Mouse (Mus musculus): ENCODE data around the gene Gm40460. TPM values are rescaled to one million over a fixed set of nuclear protein-coding genes. Genes with fewer than 3 reads are reported as not detected.
"Not testable (repeated sequence)": the region's sequence is repeated elsewhere in the genome, so short reads cannot be mapped to it uniquely, and the experiment has no call there.

Gm40460 gene
- not detected in 2 replicates for polyA plus RNA-seq (2016; fragmentation: Nextera tagmentation; extraction: Ambion mirVana)

DNA sequence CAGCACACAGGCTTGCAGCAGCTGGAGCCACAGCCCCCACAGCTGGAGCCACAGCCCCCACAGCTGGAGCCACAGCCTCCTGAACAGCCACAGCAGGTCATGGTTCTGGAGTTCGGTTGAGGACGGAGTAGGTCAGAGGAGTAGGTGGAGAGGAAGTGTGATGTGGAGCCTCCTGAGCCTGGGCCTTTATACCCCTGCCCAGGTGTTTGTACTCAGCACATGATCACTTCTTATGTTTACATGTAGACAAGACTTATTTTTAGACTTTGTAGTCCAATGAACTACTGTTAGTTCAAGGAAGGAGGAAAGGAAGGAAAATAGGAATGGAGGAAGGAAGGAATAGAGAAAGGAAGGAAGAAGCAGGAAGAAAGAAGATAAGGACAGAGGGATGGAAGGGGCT is at the start of gene Gm40460:
Gm40460 (minus strand) TSS at position 101 of the 400 bp plus-strand sequence.
- ATAC-seq (ENCODE audit: low FRiP score, low read depth) = no peak
- Histone ChIP-seq H3K9me3 (no peaks in the 10 kb centered on the region), H3K36me3 (no peaks in the 10 kb centered on the region), H3K27ac (no peak within 1 kb of the TSS), H3K4me3 (no peak within 1 kb of the TSS), H3K4me1 (no peaks in the 10 kb centered on the region), H3K9ac (no peak within 1 kb of the TSS), H3K27me3 (replicated peaks) (no peaks in the 10 kb centered on the region), H3K4me2 (replicated peaks) (no peak within 1 kb of the TSS)
- 46% methylated on average over 2 of the region's 2 CpGs for WGBS

DNA sequence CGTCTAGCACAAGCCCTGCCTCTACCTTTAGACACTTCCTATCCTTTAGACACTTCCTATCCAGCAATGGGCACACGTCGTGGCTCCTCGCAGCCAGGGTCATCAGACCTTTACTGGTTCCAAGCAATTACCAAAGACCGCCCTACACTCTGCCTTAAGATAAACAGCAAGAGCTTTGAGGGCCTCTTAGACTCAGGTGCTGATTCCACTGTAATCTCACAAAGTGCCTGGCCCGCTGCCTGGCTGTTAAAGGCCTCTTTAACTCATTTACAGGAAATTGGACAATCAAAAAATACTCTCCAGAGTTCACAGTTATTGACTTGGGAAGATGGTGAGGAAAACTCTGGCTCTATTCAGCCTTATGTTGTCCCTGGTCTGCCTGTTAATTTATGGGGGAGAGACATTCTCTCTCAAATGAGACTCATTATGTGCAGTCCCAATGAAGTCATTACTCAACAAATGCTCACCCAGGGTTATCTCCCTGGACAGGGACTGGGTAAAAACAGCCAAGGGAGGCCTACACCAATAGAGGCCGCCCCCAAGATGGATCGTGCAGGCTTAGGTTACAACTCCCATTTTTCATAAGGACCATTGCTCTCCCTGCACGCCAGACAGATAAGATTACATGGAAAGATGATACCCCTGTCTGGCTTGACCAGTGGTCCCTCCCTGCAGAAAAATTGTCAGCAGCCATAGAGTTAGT is 45.2 kb upstream of the Gm40460 start:
- not testable (repeated sequence) for H3K27ac ChIP-seq; ATAC-seq (ENCODE audit: low FRiP score, low read depth)
- 42% methylated on average over 9 of the region's 9 CpGs for WGBS

GRCm38 (mm10) chr7:142285130-142285835 is 44.4 kb upstream of the Gm40460 start:
- H3K4me1 ChIP-seq = peaks cover 8% of the 10 kb centered on the region; the same call in 1 of the 2 replicates
- H3K4me2 ChIP-seq (replicated peaks) = peak overlapping the region; percentile 82
- no peaks in the 10 kb centered on the region for H3K9me3 ChIP-seq
- H3K27ac ChIP-seq = no peak overlapping the region
- H3K27me3 ChIP-seq (replicated peaks) = peaks cover 12% of the 10 kb centered on the region
- H3K36me3 ChIP-seq = no peaks in the 10 kb centered on the region
- peak overlapping the region; percentile 52 for H3K4me3 ChIP-seq
- 19% methylated on average over 23 of the region's 23 CpGs for WGBS
- peak; percentile 66 for ATAC-seq (ENCODE audit: low FRiP score, low read depth)
- H3K9ac ChIP-seq = 0 out of 2 replicates have a peak overlapping the region, but pooled peaks have one; percentile 35

More for the DNA sequence above, 45.2 kb upstream of the Gm40460 start:
- not testable (repeated sequence) for H3K36me3 ChIP-seq; H3K9ac ChIP-seq; H3K4me2 ChIP-seq (replicated peaks); H3K4me1 ChIP-seq; H3K9me3 ChIP-seq; H3K4me3 ChIP-seq
- H3K27me3 ChIP-seq (replicated peaks) = peaks cover 12% of the 10 kb centered on the region

- Histone ChIP-seq H3K27me3 (replicated peaks) (peaks cover 12% of the 10 kb centered on the region), H3K9ac (peak overlapping the region; percentile 58), H3K4me3 (peak overlapping the region; percentile 52), H3K9me3 (no peaks in the 10 kb centered on the region), H3K4me2 (replicated peaks) (peak overlapping the region; percentile 82), H3K36me3 (no peaks in the 10 kb centered on the region), H3K27ac (no peak overlapping the region), H3K4me1 (peaks cover 8% of the 10 kb centered on the region; the same call in 1 of the 2 replicates)
- peak; percentile 77 for ATAC-seq (ENCODE audit: low FRiP score, low read depth)
- WGBS = under 1% methylated on average over 19 of the region's 19 CpGs
These were observed 43.8 kb upstream of the Gm40460 start for GRCm38 (mm10) chr7:142284615-142285080.

DNA sequence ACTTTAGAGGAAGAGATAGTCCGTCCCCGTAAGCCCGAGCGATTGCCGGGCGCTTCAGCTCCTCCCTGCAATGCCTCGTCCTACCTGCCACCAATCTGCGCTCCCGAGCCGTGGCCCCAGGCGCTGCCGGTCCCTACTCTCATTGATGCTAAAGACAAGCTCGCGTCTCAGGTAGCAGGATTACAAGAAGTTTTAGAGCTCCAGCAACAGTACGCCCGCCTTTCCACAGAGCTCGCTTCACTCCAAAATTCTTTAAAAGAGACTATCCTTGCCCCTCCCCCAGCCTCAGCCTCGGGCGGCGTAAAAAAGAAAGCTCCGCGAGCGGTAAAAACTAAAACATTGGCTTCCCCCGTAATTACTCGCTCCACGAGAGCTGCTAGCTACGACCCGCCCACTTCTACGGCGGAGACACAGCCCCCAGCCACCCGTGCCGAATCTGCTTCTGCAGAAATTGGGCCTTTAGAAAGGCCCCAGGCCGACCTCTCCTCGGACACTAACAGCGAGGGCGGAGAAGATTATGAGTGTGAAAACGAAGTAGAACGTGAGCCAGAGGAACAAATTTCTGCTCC is 43.2 kb upstream of the Gm40460 start:
- Histone ChIP-seq H3K9me3 (no peaks in the 10 kb centered on the region), H3K4me2 (replicated peaks) (peak overlapping the region; percentile 82), H3K4me3 (peak overlapping the region; percentile 52), H3K4me1 (peaks cover 8% of the 10 kb centered on the region; the same call in 1 of the 2 replicates), H3K27me3 (replicated peaks) (peaks cover 12% of the 10 kb centered on the region), H3K27ac (no peak overlapping the region), H3K9ac (peak overlapping the region; percentile 58), H3K36me3 (no peaks in the 10 kb centered on the region)
- peak; percentile 68; the same call in 1 of the 2 replicates for ATAC-seq (ENCODE audit: low FRiP score, low read depth)
- WGBS = under 1% methylated on average over 38 of the region's 38 CpGs

- H3K9me3 ChIP-seq; H3K4me1 ChIP-seq; H3K27ac ChIP-seq; H3K9ac ChIP-seq; H3K36me3 ChIP-seq; H3K4me3 ChIP-seq; ATAC-seq (ENCODE audit: low FRiP score, low read depth); H3K4me2 ChIP-seq (replicated peaks): not testable (repeated sequence)
- 11% methylated on average over 2 of the region's 2 CpGs for WGBS
- H3K27me3 ChIP-seq (replicated peaks) = peaks cover 12% of the 10 kb centered on the region
These were observed 42.0 kb upstream of the Gm40460 start for GRCm38 (mm10) chr7:142282847-142283246.

- not testable (repeated sequence) for H3K4me1 ChIP-seq; H3K4me3 ChIP-seq; H3K9ac ChIP-seq; H3K27ac ChIP-seq; H3K9me3 ChIP-seq; H3K4me2 ChIP-seq (replicated peaks); H3K36me3 ChIP-seq; ATAC-seq (ENCODE audit: low FRiP score, low read depth)
- peaks cover 12% of the 10 kb centered on the region for H3K27me3 ChIP-seq (replicated peaks)
- 50% methylated on average over 1 of the region's 1 CpGs for WGBS
These were observed 38.4 kb upstream of the Gm40460 start for GRCm38 (mm10) chr7:142279291-142279690.

DNA sequence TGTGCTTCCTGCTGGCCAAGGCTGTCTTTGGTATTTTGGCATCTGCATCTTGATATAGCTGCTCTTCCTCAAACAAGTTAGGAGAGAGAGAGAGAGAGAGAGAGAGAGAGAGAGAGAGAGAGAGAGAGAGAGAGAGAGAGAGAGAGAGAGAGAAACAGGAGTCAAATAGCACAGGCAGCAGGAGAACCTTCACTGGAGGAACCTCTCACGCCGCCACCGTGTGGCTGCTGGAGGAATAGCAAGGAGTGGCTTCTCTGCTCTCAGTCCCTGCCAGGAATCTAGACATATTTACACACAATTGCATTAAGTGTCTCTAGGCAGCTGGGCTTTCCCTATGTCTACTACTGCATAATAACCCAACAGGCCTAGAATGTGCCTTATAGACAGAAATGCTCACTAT is 37.3 kb upstream of the Gm40460 start:
- 0% methylated on average over 3 of the region's 3 CpGs for WGBS
- not testable (repeated sequence) for H3K4me2 ChIP-seq (replicated peaks); H3K27ac ChIP-seq; H3K36me3 ChIP-seq; H3K4me1 ChIP-seq; H3K9me3 ChIP-seq; H3K4me3 ChIP-seq; H3K9ac ChIP-seq
- H3K27me3 ChIP-seq (replicated peaks) = peaks cover 12% of the 10 kb centered on the region
- 0 out of 2 replicates have a peak, but pooled peaks have one; percentile 41 for ATAC-seq (ENCODE audit: low FRiP score, low read depth)

DNA sequence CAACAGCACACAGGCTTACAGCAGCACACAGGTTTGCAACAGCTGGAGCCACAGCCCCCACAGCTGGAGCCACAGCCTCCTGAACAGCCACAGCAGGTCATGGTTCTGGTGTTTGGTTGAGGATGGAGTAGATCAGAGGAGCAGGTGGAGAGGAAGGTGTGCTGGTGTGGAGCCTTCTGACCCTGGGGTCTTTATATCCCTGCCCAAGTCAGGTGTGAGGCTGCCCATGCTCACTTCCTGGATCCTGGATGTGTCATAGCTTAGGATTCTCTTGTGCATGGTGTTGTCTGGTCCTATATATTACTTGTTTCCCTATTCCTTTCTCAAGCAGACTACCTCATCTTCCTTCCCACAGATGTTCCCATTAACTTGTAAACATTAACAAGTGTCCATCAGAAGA is 33.4 kb upstream of the Gm40460 start, which contains the start of gene Gm4559:
Gm4559 (minus strand) TSS at position 101 of the 400 bp plus-strand sequence.
- ATAC-seq (ENCODE audit: low FRiP score, low read depth); H3K27me3 ChIP-seq (replicated peaks); H3K27ac ChIP-seq; H3K4me2 ChIP-seq (replicated peaks); H3K36me3 ChIP-seq; H3K9me3 ChIP-seq; H3K9ac ChIP-seq; H3K4me1 ChIP-seq; H3K4me3 ChIP-seq: not testable (repeated sequence)

GRCm38 (mm10) chr7:142258254-142258653 is 17.4 kb upstream of the Gm40460 start, which contains the start of gene Gm2431:
Gene Gm2431, minus strand, starts transcription at chr7:142258354.
- not testable (repeated sequence) for ATAC-seq (ENCODE audit: low FRiP score, low read depth); H3K4me3 ChIP-seq; H3K27me3 ChIP-seq (replicated peaks); H3K36me3 ChIP-seq; H3K4me2 ChIP-seq (replicated peaks); H3K9me3 ChIP-seq; H3K27ac ChIP-seq; H3K4me1 ChIP-seq; H3K9ac ChIP-seq
- WGBS = 68% methylated on average over 1 of the region's 1 CpGs

DNA sequence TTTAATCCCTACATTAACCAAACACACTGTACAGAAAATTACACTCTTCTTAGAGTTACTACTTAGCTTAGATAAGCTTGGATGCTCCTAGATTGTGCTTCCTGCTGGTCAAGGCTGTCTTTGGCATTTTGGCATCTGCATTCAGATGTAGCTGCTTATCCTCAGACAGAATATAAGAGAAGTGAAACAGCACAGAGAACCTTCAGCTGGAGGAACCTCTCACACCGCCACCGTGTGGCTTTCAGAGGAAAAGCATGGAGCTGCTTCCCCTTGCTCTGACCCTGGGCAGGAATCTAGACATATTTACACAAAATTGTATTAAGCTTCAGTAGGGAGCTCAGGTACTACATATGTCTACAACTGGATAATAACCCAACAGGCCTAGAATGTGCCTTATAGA is 14.6 kb upstream of the Gm40460 start:
- no peaks in the 10 kb centered on the region for H3K27me3 ChIP-seq (replicated peaks)
- no peaks in the 10 kb centered on the region for H3K36me3 ChIP-seq
- ATAC-seq (ENCODE audit: low FRiP score, low read depth) = no peak
- H3K4me3 ChIP-seq = no peak overlapping the region
- no peak overlapping the region for H3K4me2 ChIP-seq (replicated peaks)
- WGBS = 2% methylated on average over 2 of the region's 2 CpGs
- no peaks in the 10 kb centered on the region for H3K4me1 ChIP-seq
- H3K9me3 ChIP-seq = no peaks in the 10 kb centered on the region
- H3K9ac ChIP-seq = no peak overlapping the region
- H3K27ac ChIP-seq = no peak overlapping the region

DNA sequence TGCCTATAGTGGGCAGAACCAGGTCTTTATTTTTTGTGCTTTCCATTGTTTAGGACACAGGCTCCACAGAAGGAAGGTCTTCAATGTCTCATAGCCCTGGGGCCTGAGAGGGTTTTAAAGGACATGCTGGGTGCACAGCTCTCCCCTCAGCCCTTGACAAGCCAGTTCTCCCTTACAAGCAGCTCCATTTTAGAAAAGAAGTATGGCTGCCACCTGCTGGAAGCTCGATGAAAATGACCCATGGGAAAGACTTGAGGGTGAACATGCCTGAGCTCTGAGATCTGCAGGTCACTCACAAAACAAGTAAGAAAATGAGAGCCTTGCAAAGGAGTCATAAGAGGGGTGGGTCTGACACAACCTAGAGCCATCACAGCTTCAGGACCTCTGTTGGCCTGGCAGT is 8.9 kb upstream of the Gm40460 start:
- ATAC-seq (ENCODE audit: low FRiP score, low read depth) = no peak
- Histone ChIP-seq H3K4me2 (replicated peaks) (no peak overlapping the region), H3K9ac (no peak overlapping the region), H3K4me1 (no peaks in the 10 kb centered on the region), H3K27ac (no peak overlapping the region), H3K9me3 (no peaks in the 10 kb centered on the region), H3K4me3 (no peak overlapping the region), H3K27me3 (replicated peaks) (no peaks in the 10 kb centered on the region), H3K36me3 (no peaks in the 10 kb centered on the region)
- WGBS = 0% methylated on average over 1 of the region's 1 CpGs
